Mouse (Mus musculus): Measurements from ENCODE around the gene Eprs.

GRCm38 (mm10) chr1:185377429-185377828, 14.6 kb downstream of the Eprs start:
- no peak for TF ChIP-seq POLR2A (IDR thresholded peaks at IDR 0.05; ENCODE audit: control insufficient read depth, extremely low read depth, insufficient read depth, low read length, poor library complexity)
- no peak for TF ChIP-seq CTCF (IDR thresholded peaks at IDR 0.05; ENCODE audit: borderline replicate concordance, control insufficient read depth, extremely low read depth, insufficient read depth, low read length, poor library complexity)

Measured in thymus, adult 2 months (tissue).